Mouse (Mus musculus): Measurements from ENCODE around the gene Sept14.

The Sept14 gene

DNA sequence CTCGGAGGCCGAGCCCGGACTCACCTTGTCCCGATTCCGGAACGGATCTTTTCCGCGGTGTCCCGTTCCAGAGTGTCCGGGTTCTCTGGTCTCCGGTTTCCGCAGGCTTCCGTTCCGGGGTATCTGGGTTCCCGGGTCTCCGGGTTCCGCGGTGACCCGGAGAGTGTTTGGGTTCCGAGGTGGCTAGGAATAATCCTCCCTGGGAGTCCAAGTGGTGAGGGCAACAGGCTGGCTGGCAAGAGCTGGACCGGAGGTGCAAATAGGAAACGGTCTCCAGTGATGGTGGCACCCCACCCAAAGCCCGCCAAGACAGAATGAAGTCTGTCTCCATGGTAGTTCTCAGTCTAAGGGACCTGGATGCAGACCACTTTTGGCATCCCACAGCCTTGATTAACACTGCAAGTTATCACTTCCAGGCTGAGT is 38.3 kb downstream of the Sept14 start, which contains the start of gene Zfp11:
Gene Zfp11 (minus strand): TSS at position 64 of the 423 bp plus-strand sequence.
- in situ Hi-C loops (cut with MboI, MseI), result no loop called here

DNA sequence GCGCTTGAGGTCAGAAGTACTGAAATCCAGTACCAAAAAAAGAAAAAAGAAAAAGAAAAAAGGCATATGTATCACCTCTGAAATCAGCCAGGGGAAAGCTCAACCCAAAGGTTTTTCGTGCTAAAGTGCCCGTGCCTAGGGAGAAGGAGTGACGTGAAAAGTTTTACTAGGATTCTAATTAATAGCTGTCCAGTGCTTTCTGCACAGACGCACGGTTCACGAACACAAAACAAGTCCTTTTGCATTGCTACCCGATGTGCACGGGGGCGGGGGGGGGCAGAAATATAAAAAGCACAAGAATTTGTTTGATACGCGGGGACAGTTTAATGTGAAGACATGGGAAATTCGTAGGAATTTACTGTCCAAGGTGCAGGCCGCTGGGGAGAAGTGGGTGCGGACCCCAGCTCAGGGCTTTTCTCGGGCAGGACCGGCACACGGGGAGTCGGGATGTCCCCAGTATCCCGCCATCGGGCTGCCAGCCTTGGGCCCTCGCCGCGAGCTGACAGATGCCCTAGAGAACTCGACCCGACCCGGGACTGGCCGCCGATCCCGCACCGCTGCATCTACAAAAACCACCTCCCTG is 38.8 kb downstream of the Sept14 start:
- in situ Hi-C loops (cut with MboI, MseI), result no loop called here

DNA sequence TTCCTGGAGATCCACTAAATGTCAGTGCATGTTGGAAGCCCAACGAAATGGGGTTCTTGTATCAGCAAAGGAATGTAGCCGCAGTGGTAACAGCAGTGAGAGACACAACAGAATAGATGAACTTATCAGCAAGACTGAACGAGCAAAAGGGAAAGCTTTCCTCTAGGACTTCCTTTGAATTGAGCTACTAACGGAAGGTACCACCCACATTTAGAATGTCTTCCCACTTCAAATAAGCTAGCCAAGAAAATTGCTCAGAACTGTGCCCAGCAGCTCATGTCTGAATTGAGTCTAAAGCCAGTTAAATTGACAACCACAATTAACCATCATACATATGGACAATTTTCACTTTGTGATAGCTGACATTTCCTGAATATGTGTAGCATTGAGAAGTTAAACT is 40.5 kb downstream of the Sept14 start:
- in situ Hi-C loops (cut with MboI, MseI), result no loop called here

DNA sequence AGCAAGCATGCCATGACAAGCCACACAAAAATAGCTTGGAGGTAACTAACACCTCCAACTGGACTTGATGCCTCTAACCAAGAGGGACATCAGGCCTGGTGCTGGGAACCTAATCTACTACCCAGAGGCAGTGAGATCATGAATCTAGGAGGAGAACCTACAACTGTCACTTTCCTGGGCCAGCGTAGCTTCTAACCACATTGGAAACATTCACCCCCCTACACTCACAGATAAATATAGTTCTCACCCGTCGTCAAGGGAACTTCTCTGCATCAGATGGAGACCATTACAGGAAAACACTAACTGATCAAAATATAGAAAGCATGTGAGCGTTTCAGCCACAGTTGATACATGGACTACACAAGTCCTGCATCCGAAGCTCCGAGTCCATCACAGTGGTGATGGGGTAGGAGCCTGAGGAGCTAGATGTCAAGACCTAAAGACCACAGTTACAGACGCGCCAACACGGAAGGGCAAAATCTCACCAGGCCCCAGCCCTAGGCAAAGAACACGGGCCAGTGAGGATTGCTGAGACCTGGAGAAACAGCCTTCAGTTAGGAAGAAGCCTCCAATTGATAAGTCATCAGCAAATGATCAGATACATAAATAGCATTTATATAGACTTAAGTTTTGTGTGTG is 41.9 kb downstream of the Sept14 start:
- in situ Hi-C loops (cut with MboI, MseI), result no loop called here

DNA sequence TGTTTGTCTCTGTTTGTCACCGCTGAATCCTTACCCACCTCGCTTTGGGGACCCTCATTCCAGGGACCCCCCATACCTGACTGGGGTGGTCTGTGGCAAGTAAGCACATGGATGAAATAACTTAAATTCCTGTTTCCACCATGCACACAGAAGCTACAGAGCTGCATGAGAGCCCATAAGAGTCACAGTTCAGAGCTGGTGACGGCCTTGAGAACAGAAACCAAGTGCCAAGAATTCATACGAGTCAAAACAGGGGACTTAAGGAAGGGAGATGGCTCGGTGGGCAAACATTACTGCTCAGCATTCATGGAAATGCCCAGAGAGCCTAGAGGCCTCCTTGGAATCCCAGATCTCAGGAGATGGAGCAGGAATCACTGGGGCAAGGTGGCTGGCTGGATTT is 44.2 kb downstream of the Sept14 start:
- in situ Hi-C loops (cut with MboI, MseI), result no loop called here

- in situ Hi-C loops (cut with MboI, MseI), result no loop called here
These were observed 50.4 kb downstream of the Sept14 start for GRCm38 (mm10) chr5:129657931-129658330.

- in situ Hi-C loops (cut with MboI, MseI), result no loop called here
These were observed 51.3 kb downstream of the Sept14 start for GRCm38 (mm10) chr5:129657016-129657415.

- in situ Hi-C loops (cut with MboI, MseI), result no loop called here
These were observed 57.5 kb downstream of the Sept14 start for GRCm38 (mm10) chr5:129650858-129651257.
